Mouse (Mus musculus): ENCODE measurements around the gene Tpgs1.

GRCm38 (mm10) chr10:79669576-79670057, 448 bp downstream of the Tpgs1 start:
- TF ChIP-seq CTCF (IDR thresholded peaks at IDR 0.05; ENCODE audit: control insufficient read depth, insufficient read depth, low read length) (no peak), POLR2A (IDR thresholded peaks at IDR 0.05; ENCODE audit: borderline replicate concordance, control insufficient read depth, low read depth, low read length) (no peak)
